Mouse (Mus musculus) sigmoid colon, adult 10 weeks (tissue): ENCODE measurements around the gene Slc51b. TPM values are rescaled to one million over a fixed set of nuclear protein-coding genes. Genes with fewer than 3 reads are reported as not detected.

Source experiments
- polyA plus RNA-seq: library from polyadenylated mRNA; stranded (reverse); fragments of 350-450 nt; fragmentation: Illumina TruSeq; extraction: RNeasy Lipid Tissue Mini Kit (QIAGEN cat#74804); gene quantifications from one replicate; pipeline ENCODE4 v1.2.3, GENCODE M21; 2014; ENCODE audit warnings: low read depth, low replicate concordance

Gene Slc51b
- polyA plus RNA-seq = 25.8 TPM

DNA sequence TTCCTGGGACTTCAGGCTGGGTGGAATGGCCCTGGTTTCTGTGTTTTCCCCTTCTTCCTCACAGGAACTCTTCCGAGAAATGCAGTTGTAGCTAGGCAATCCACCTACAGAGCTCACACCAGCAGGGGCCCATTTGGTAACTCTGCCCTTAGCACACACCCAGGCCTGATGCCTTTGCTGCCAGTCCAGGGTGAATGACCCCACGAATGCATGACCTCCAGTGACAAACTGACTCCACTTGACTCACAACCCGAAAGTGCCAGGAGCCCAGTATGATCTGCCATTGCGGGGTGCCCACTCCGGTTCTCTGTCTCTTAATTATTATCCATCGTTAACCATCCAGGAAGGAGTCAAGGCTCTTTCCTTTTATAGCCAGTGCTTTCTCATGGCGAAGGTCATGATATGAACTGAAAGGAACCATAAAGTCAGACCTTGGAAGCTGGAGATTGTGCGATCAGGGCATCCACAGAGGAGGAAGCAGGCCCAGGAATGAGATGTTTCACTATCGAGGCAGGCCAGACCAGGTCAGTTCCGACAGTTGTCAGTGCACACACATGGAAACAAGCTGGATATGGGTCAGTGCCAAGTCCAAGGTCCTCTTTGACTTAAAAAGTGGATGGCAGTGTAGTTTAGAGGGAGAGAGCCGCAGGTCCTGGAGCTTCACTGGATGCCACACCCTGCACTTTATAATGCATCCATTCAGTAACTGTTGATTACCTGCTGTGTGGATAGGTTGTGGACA is at the start of gene Slc51b:
Gene Slc51b (minus strand): TSS at position 196 of the 742 bp plus-strand sequence.

DNA sequence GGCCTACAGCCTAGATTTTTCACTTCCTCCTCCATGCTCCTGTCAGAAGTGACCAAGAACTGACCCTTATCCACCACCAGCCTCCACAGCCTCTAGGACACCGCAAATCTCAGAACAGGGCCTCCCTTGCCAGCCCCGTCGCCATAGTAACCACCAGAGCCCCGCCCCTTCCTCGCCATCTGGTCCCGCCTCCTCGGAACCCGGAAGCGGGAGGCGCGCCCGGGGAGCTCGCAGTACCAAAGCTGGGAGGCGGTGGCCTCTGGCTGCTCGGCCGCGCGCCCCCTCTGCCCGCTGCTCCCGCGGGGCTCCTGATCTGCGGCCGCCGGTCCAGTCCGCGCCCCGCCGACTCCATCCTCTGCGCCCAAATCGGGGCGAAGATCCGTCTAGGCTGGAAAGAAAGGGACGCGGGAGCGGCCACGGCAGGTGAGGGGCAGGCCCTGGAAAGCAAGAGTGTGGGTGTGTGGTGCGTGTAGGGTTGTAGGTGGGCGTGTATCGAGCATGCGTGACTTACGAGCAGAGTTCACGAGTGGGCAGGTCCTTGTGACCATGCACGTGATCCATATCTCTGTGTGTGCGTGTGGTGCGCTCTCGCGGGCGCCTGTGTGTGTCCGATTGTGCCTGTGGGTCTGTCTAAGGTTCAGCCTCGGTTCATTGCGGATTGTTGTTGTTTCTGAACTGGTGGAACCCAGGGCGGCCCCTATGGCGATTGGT is 38.1 kb upstream of the Slc51b start, which contains the start of gene Spg21:
Gene Spg21 (plus strand): TSS at position 216 of the 711 bp plus-strand sequence.

DNA sequence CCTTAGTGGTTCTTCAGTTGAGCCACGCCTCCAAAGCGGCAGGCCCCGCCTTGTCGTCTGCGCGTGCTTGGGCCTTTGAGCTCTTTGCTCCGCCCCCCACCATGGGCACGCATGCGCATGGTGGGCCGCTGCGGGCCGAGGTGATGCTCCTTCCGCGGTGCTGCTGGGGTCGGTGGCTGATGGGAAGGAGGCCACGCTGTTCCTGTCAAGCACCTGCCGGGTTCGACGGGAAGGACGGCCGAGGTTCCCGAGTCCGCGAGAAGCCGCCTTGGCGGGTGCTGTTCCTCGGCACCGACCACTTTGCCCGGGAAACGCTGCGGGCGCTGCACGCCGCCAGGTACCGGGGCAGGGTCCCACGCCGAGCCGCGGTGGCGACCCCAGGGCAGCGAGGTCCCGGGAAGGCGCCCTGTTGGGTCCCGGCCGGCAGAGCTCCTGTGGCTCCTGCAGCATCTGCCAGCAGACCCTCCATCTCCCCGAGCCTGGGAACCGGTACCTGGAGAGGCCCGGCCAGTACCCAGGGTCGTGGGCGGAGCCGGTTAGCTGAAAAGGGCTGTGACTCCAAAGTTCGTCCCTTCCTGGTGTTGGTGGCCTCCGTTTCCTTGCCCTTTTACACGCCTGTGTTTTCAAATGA is 13.0 kb upstream of the Slc51b start, which contains the start of gene Mtfmt:
Gene Mtfmt (plus strand): TSS at position 112 of the 631 bp plus-strand sequence.

DNA sequence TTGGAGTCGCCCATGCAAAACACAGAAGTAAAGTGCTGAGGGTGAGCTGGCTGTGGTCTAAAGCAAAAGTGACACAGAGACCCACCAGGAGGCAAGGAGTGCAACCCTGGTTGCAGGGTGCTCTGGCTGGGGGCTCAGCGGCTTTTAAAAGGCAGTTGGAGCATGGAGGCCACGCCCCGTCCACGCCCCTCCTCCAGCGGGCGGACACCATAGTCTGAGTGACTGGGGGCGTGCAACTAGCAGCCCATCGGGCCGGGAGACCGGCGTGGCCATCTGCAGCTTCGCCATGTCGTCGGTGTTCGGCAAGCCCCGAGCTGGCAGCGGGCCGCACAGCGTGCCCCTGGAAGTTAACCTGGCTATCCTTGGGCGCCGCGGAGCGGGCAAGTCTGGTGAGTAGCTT is 24.5 kb downstream of the Slc51b start, which contains the start of gene Rasl12:
Gene Rasl12 (plus strand): TSS at position 228 of the 400 bp plus-strand sequence.

DNA sequence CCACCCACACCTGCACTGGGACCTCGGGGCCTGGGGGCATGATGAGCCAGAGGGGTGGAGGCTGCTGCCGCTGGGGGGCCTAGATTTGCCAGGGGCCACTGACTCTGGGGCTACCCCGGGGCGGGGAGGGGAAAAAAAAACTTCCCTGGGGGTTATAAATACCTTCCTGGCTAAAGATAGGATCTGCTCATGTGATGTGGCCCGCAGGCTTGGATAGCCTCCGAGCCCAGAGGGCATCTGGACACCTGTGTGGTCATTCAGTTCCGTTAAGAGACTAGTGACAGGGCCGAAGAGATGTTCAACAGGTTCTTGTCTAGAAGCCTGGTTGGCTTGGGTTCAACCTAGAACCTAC is 31.2 kb downstream of the Slc51b start, which contains the start of gene Kbtbd13:
Gene Kbtbd13 (minus strand): TSS at position 40 of the 352 bp plus-strand sequence.

Other genes starting within 250 kb of the Slc51b start
- 8.5 TPM for gene Parp16, start 227.6 kb downstream of the Slc51b start, polyA plus RNA-seq
- gene Cilp, start 157.8 kb downstream of the Slc51b start, polyA plus RNA-seq = 7.9 TPM
- gene Clpx, start 128.7 kb downstream of the Slc51b start, polyA plus RNA-seq = 98.3 TPM
- 11.3 TPM for gene Pdcd7, start 76.9 kb downstream of the Slc51b start, polyA plus RNA-seq
- not detected for gene Ubap1l, start 61.9 kb downstream of the Slc51b start, polyA plus RNA-seq
- 0.28 TPM for gene Kbtbd13, start 31.3 kb downstream of the Slc51b start, polyA plus RNA-seq
- gene Rasl12, start 24.4 kb downstream of the Slc51b start, polyA plus RNA-seq = 2.4 TPM
- gene Mtfmt, start 12.8 kb upstream of the Slc51b start, polyA plus RNA-seq = 27.8 TPM
- 103 TPM for gene Spg21, start 38.0 kb upstream of the Slc51b start, polyA plus RNA-seq
- not detected for gene Ankdd1a, start 97.2 kb upstream of the Slc51b start, polyA plus RNA-seq
- 0.66 TPM for gene Plekho2, start 157.1 kb upstream of the Slc51b start, polyA plus RNA-seq
- 1.2 TPM for gene Pif1, start 164.2 kb upstream of the Slc51b start, polyA plus RNA-seq
- gene Rbpms2, start 206.7 kb upstream of the Slc51b start, polyA plus RNA-seq = 11.6 TPM
- gene Oaz2, start 245.0 kb upstream of the Slc51b start, polyA plus RNA-seq = 44.7 TPM